Mouse (Mus musculus): ENCODE data around the gene Zc3h12a. TPM values are rescaled to one million over a fixed set of nuclear protein-coding genes. Genes with fewer than 3 reads are reported as not detected.
A peak's percentile ranks its signal among the peaks of the same experiment; 100 is the strongest.

Zc3h12a gene
- polyA plus RNA-seq, 1 experiment from 2014 or later: 0.15 TPM

- Histone ChIP-seq H3K36me3 (ENCODE audit: poor library complexity, severe bottlenecking) (no peaks in the 10 kb centered on the region), H3K27ac (no peak overlapping the region), H3K9me3 (replicated peaks) (no peaks in the 10 kb centered on the region), H3K4me2 (no peak overlapping the region), H3K4me3 (no peak overlapping the region), H3K9ac (no peak overlapping the region), H3K27me3 (peaks cover 18% of the 10 kb centered on the region), H3K4me1 (peaks cover 13% of the 10 kb centered on the region)
- ATAC-seq: no peak
- 22% methylated on average over 16 of the region's 16 CpGs for WGBS
These were observed 5.0 kb downstream of the Zc3h12a start for GRCm38 (mm10) chr4:125122431-125123278.

GRCm38 (mm10) chr4:125119721-125120120, 7.9 kb downstream of the Zc3h12a start:
- 0 out of 2 replicates have a peak, but pooled peaks cover 3% of the 10 kb centered on the region for H3K27me3 ChIP-seq
- H3K9ac ChIP-seq: no peak overlapping the region
- H3K9me3 ChIP-seq (replicated peaks): no peaks in the 10 kb centered on the region
- H3K4me2 ChIP-seq: no peak overlapping the region
- no peak overlapping the region for H3K27ac ChIP-seq
- no peak for ATAC-seq
- H3K4me1 ChIP-seq: peaks cover 23% of the 10 kb centered on the region
- H3K4me3 ChIP-seq: no peak overlapping the region
- H3K36me3 ChIP-seq (ENCODE audit: poor library complexity, severe bottlenecking): no peaks in the 10 kb centered on the region
- 96% methylated on average over 11 of the region's 11 CpGs for WGBS

GRCm38 (mm10) chr4:125119070-125119469, 8.6 kb downstream of the Zc3h12a start:
- no peaks in the 10 kb centered on the region for H3K36me3 ChIP-seq (ENCODE audit: poor library complexity, severe bottlenecking)
- 21% methylated on average over 10 of the region's 10 CpGs for WGBS
- H3K4me2 ChIP-seq: no peak overlapping the region
- H3K9me3 ChIP-seq (replicated peaks): no peaks in the 10 kb centered on the region
- peaks cover 25% of the 10 kb centered on the region for H3K4me1 ChIP-seq
- no peak for ATAC-seq
- H3K27me3 ChIP-seq: no peaks in the 10 kb centered on the region
- H3K27ac ChIP-seq: no peak overlapping the region
- H3K4me3 ChIP-seq: no peak overlapping the region
- no peak overlapping the region for H3K9ac ChIP-seq

- no peak overlapping the region for H3K27ac ChIP-seq
- WGBS: 83% methylated on average over 7 of the region's 7 CpGs
- H3K4me1 ChIP-seq: peaks cover 21% of the 10 kb centered on the region
- no peaks in the 10 kb centered on the region for H3K9me3 ChIP-seq (replicated peaks)
- no peaks in the 10 kb centered on the region for H3K36me3 ChIP-seq (ENCODE audit: poor library complexity, severe bottlenecking)
- H3K27me3 ChIP-seq: no peaks in the 10 kb centered on the region
- ATAC-seq: no peak
- no peak overlapping the region for H3K4me2 ChIP-seq
- no peak overlapping the region for H3K9ac ChIP-seq
- H3K4me3 ChIP-seq: no peak overlapping the region
These were observed 9.7 kb downstream of the Zc3h12a start for GRCm38 (mm10) chr4:125117902-125118320.

- no peak overlapping the region for H3K4me3 ChIP-seq
- peaks cover 19% of the 10 kb centered on the region for H3K4me1 ChIP-seq
- WGBS: 71% methylated on average over 13 of the region's 13 CpGs
- H3K27me3 ChIP-seq: no peaks in the 10 kb centered on the region
- H3K9ac ChIP-seq: no peak overlapping the region
- H3K4me2 ChIP-seq: no peak overlapping the region
- no peak for ATAC-seq
- no peak overlapping the region for H3K27ac ChIP-seq
- H3K36me3 ChIP-seq (ENCODE audit: poor library complexity, severe bottlenecking): peaks cover 2% of the 10 kb centered on the region; the same call in 1 of the 2 replicates
- H3K9me3 ChIP-seq (replicated peaks): no peaks in the 10 kb centered on the region
These were observed 10.7 kb downstream of the Zc3h12a start for GRCm38 (mm10) chr4:125116929-125117328.

- Histone ChIP-seq H3K27me3 (no peaks in the 10 kb centered on the region), H3K9me3 (replicated peaks) (no peaks in the 10 kb centered on the region), H3K4me1 (peaks cover 19% of the 10 kb centered on the region), H3K4me3 (no peak overlapping the region), H3K4me2 (no peak overlapping the region), H3K36me3 (ENCODE audit: poor library complexity, severe bottlenecking) (peaks cover 9% of the 10 kb centered on the region), H3K27ac (peak overlapping the region; percentile 20; the same call in 1 of the 2 replicates), H3K9ac (no peak overlapping the region)
- WGBS: 69% methylated on average over 9 of the region's 9 CpGs
- ATAC-seq: no peak
These were observed 11.4 kb downstream of the Zc3h12a start for GRCm38 (mm10) chr4:125116090-125116861.

- no peaks in the 10 kb centered on the region for H3K27me3 ChIP-seq
- 44% methylated on average over 6 of the region's 6 CpGs for WGBS
- no peak overlapping the region for H3K4me2 ChIP-seq
- peaks cover 19% of the 10 kb centered on the region for H3K4me1 ChIP-seq
- no peaks in the 10 kb centered on the region for H3K9me3 ChIP-seq (replicated peaks)
- no peak overlapping the region for H3K4me3 ChIP-seq
- no peak overlapping the region for H3K9ac ChIP-seq
- peaks cover 14% of the 10 kb centered on the region for H3K36me3 ChIP-seq (ENCODE audit: poor library complexity, severe bottlenecking)
- peak overlapping the region; percentile 20; the same call in 1 of the 2 replicates for H3K27ac ChIP-seq
- no peak for ATAC-seq
These were observed 11.9 kb downstream of the Zc3h12a start for GRCm38 (mm10) chr4:125115710-125116089.

GRCm38 (mm10) chr4:125115081-125115480, 12.6 kb downstream of the Zc3h12a start:
- Histone ChIP-seq H3K4me1 (peaks cover 19% of the 10 kb centered on the region), H3K27me3 (no peaks in the 10 kb centered on the region), H3K4me2 (no peak overlapping the region), H3K36me3 (ENCODE audit: poor library complexity, severe bottlenecking) (peaks cover 20% of the 10 kb centered on the region), H3K4me3 (no peak overlapping the region), H3K9me3 (replicated peaks) (no peaks in the 10 kb centered on the region), H3K9ac (peak overlapping the region; percentile 28; the same call in 1 of the 2 replicates), H3K27ac (no peak overlapping the region)
- ATAC-seq: no peak
- WGBS: 79% methylated on average over 4 of the region's 4 CpGs

GRCm38 (mm10) chr4:125114638-125115037, 13.0 kb downstream of the Zc3h12a start:
- Histone ChIP-seq H3K4me3 (no peak overlapping the region), H3K4me2 (no peak overlapping the region), H3K36me3 (ENCODE audit: poor library complexity, severe bottlenecking) (peaks cover 24% of the 10 kb centered on the region), H3K27ac (no peak overlapping the region), H3K27me3 (no peaks in the 10 kb centered on the region), H3K9me3 (replicated peaks) (no peaks in the 10 kb centered on the region), H3K9ac (peak overlapping the region; percentile 28; the same call in 1 of the 2 replicates), H3K4me1 (peaks cover 19% of the 10 kb centered on the region)
- WGBS: 9% methylated on average over 6 of the region's 6 CpGs
- ATAC-seq: peak; percentile 61

- H3K9ac ChIP-seq: no peak overlapping the region
- WGBS: 94% methylated on average over 9 of the region's 9 CpGs
- peaks cover 64% of the 10 kb centered on the region for H3K36me3 ChIP-seq (ENCODE audit: poor library complexity, severe bottlenecking)
- no peak overlapping the region for H3K4me2 ChIP-seq
- H3K4me3 ChIP-seq: no peak overlapping the region
- no peak for ATAC-seq
- no peaks in the 10 kb centered on the region for H3K4me1 ChIP-seq
- no peak overlapping the region for H3K27ac ChIP-seq
- H3K27me3 ChIP-seq: no peaks in the 10 kb centered on the region
- no peaks in the 10 kb centered on the region for H3K9me3 ChIP-seq (replicated peaks)
These were observed 22.3 kb downstream of the Zc3h12a start for GRCm38 (mm10) chr4:125105354-125105753.

- H3K4me2 ChIP-seq: no peak overlapping the region
- H3K9me3 ChIP-seq (replicated peaks): no peaks in the 10 kb centered on the region
- H3K9ac ChIP-seq: no peak overlapping the region
- no peaks in the 10 kb centered on the region for H3K4me1 ChIP-seq
- peaks cover 40% of the 10 kb centered on the region for H3K36me3 ChIP-seq (ENCODE audit: poor library complexity, severe bottlenecking)
- H3K4me3 ChIP-seq: no peak overlapping the region
- H3K27ac ChIP-seq: no peak overlapping the region
- 72% methylated on average over 13 of the region's 13 CpGs for WGBS
- H3K27me3 ChIP-seq: no peaks in the 10 kb centered on the region
- ATAC-seq: no peak
These were observed 26.3 kb downstream of the Zc3h12a start for GRCm38 (mm10) chr4:125101334-125101733.

GRCm38 (mm10) chr4:125099458-125099857, 28.2 kb downstream of the Zc3h12a start:
- Histone ChIP-seq H3K9me3 (replicated peaks) (no peaks in the 10 kb centered on the region), H3K9ac (no peak overlapping the region), H3K4me1 (no peaks in the 10 kb centered on the region), H3K27me3 (no peaks in the 10 kb centered on the region), H3K4me2 (no peak overlapping the region), H3K27ac (no peak overlapping the region), H3K4me3 (no peak overlapping the region), H3K36me3 (ENCODE audit: poor library complexity, severe bottlenecking) (peaks cover 31% of the 10 kb centered on the region)
- WGBS: 11% methylated on average over 8 of the region's 8 CpGs
- 0 out of 2 replicates have a peak, but pooled peaks have one; percentile 53 for ATAC-seq

Measured in forebrain, embryonic 13.5 days (tissue).